Mouse (Mus musculus) lung, postnatal 0 days (tissue): ENCODE measurements around the gene Prss41. TPM values are rescaled to one million over a fixed set of nuclear protein-coding genes. Genes with fewer than 3 reads are reported as not detected.

Experiments
- ATAC-seq: fragments of 200-750 bp; cut with Nextera tagmentation; 2 replicates; pipeline ENCODE4 v1.8.0; 2017; ENCODE audit warnings: moderate library complexity
- DNase-seq: peaks from one replicate; pipeline ENCODE4 v3.0.0-alpha.2; 2016; ENCODE audit warnings: low spot score
- H3K27ac ChIP-seq: fragments of 300-500 bp; sonication (generic); 2 replicates; pipeline ENCODE4 v1.5.1; 2014; ENCODE audit warnings: antibody characterized with exemption, mild to moderate bottlenecking, low read length, mixed read lengths
- H3K27me3 ChIP-seq: fragments of 300-500 bp; sonication (generic); replicated peaks from 2 replicates; pipeline ENCODE4 v1.6.1; 2014; ENCODE audit warnings: low read length, mixed read lengths; ENCODE audit not compliant: insufficient read depth
- H3K36me3 ChIP-seq: fragments of 300-500 bp; sonication (generic); 2 replicates; pipeline ENCODE4 v1.6.1; 2014; ENCODE audit warnings: low read length, mixed read lengths; ENCODE audit not compliant: insufficient read depth
- H3K4me1 ChIP-seq: fragments of 300-500 bp; sonication (generic); 2 replicates; pipeline ENCODE4 v1.6.1; 2014; ENCODE audit warnings: antibody characterized with exemption, low read depth, low read length, mixed read lengths; ENCODE audit not compliant: insufficient read depth
- H3K4me2 ChIP-seq: fragments of 300-500 bp; sonication (generic); replicated peaks from 2 replicates; pipeline ENCODE4 v1.6.1; 2014; ENCODE audit warnings: low read depth, mild to moderate bottlenecking, low read length, moderate library complexity, mixed read lengths
- H3K4me3 ChIP-seq: fragments of 300-500 bp; sonication (generic); 2 replicates; pipeline ENCODE4 v1.5.1; 2014; ENCODE audit warnings: low read depth, low read length
- H3K9ac ChIP-seq: fragments of 300-500 bp; sonication (generic); replicated peaks from 2 replicates; pipeline ENCODE4 v1.6.1; 2014; ENCODE audit warnings: low read depth, mild to moderate bottlenecking
- H3K9me3 ChIP-seq: fragments of 300-500 bp; sonication (generic); 2 replicates; pipeline ENCODE4 v1.6.1; 2016; ENCODE audit warnings: low read length, mixed read lengths
- CTCF ChIP-seq: IDR thresholded peaks from 2 replicates; pipeline ENCODE4 v1.5.1; 2016; ENCODE audit warnings: antibody characterized with exemption, mild to moderate bottlenecking
- EP300 ChIP-seq: IDR thresholded peaks from 2 replicates; pipeline ENCODE4 v1.6.1; 2016; ENCODE audit warnings: antibody characterized with exemption, mild to moderate bottlenecking, control low read depth
- WGBS: fragments of 180-500 bp; shearing (Covaris S2); extraction: QIAGEN DNeasy Blood & Tissue Kit; methylation state at CpG from one replicate; pipeline ENCODE4 v1.1.7; 2014; 5-methylcytosine and 5-hydroxymethylcytosine counted together
- microRNA-seq: library from miRNA; unstranded; fragments of <30 nt; microRNA quantifications from one replicate; pipeline ENCODE4, GENCODE M21; 2016
- polyA plus RNA-seq: library from polyadenylated mRNA; unstranded; fragments of >200 nt; fragmentation: Nextera tagmentation; extraction: Ambion mirVana; gene quantifications from 2 replicates; pipeline ENCODE4 v1.2.1, GENCODE M21; 2015

Prss41 gene
- polyA plus RNA-seq, 1 experiment from 2014 or later, result 0.63 TPM

DNA sequence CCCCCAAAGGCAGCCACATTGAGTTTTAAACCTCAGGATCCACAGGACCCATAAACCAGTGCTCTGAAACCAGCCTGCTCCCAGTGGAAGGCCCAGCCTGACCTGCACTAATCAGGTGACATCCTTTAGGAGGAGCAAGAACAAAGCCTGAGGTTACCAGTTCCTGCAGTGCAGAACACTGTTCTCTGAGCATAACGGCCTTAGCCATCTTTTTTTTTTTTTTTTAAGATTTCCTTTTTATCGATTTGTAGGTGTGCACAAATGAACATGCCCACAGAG is 53.0 kb downstream of the Prss41 start:
- Histone ChIP-seq H3K9ac (no peak overlapping the region), H3K36me3 (no peaks in the 10 kb centered on the region), H3K4me1 (peaks cover 9% of the 10 kb centered on the region; the same call in 1 of the 2 replicates), H3K4me2 (peak overlapping the region; percentile 75), H3K9me3 (no peaks in the 10 kb centered on the region), H3K4me3 (no peak overlapping the region), H3K27me3 (no peaks in the 10 kb centered on the region), H3K27ac (peak overlapping the region; percentile 91)
- no peak for TF ChIP-seq EP300
- no peak for TF ChIP-seq CTCF
- DNase-seq (no peak), ATAC-seq (0 out of 2 replicates have a peak, but pooled peaks have one; percentile 2)
- WGBS, result 55% methylated on average over 2 of the region's 2 CpGs

DNA sequence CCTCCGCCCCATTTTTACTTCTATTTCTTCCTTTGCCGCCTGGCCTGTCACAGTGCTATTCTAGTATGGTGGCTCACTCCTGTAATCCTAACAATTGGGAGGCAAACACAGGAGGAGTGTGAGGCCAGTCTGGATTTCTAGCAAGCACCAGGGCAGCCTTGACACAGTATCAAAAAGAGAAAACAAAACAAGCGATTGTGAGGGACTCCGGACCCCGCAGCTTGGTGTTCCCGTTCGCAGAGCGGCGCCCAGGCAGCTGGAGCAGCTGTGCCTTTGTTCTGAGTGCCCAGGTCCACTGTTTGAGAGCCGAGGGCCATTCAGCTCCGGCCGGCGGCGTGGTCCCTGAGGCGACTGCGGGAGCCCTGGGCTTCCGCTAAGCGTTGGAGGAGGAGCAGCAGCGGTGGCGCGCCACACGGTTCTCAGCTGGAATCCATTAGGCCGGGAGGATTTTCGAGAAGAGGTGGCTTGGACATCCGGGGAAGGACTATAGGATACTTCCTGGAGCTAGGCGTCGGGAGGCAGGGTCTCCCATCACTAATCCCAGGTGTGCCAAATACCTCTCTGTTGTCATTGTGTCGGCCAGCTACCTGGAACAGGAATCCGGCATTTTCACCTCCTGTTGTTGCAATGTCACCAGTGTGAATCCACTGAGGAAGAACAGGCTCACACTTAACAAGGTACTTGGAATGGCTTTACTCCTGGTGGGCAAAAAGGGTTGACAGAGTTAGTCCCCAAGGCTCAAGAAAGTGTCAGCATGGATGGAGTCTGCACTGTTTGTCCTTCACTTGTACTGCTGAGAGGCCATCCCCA is 53.5 kb downstream of the Prss41 start, which contains the start of gene Srrm2:
TSS of gene Srrm2 (plus strand) at position 264 of the 810 bp plus-strand sequence.
- peak within 1 kb of the TSS; percentile 57 for H3K9ac ChIP-seq
- TF ChIP-seq EP300, result no peak
- no peak for TF ChIP-seq CTCF
- peak within 1 kb of the TSS; percentile 75 for H3K4me2 ChIP-seq
- 2% methylated on average over 29 of the region's 29 CpGs for WGBS
- H3K27me3 ChIP-seq, result no peaks in the 10 kb centered on the region
- peak within 1 kb of the TSS; percentile 91 for H3K27ac ChIP-seq
- H3K36me3 ChIP-seq, result no peaks in the 10 kb centered on the region
- peaks cover 9% of the 10 kb centered on the region; the same call in 1 of the 2 replicates for H3K4me1 ChIP-seq
- DNase-seq (peak; percentile 73), ATAC-seq (peak; percentile 75)
- H3K9me3 ChIP-seq, result no peaks in the 10 kb centered on the region
- peak within 1 kb of the TSS; percentile 41 for H3K4me3 ChIP-seq

- no peaks in the 10 kb centered on the region for H3K36me3 ChIP-seq
- TF ChIP-seq CTCF, result no peak
- TF ChIP-seq EP300, result no peak
- DNase-seq, result no peak
- no peaks in the 10 kb centered on the region for H3K27me3 ChIP-seq
- H3K4me2 ChIP-seq, result peak overlapping the region; percentile 75
- ATAC-seq, result no peak
- 17% methylated on average over 8 of the region's 8 CpGs for WGBS
- H3K4me3 ChIP-seq, result peak overlapping the region; percentile 41
- H3K4me1 ChIP-seq, result peaks cover 9% of the 10 kb centered on the region; the same call in 1 of the 2 replicates
- H3K9ac ChIP-seq, result peak overlapping the region; percentile 57
- no peaks in the 10 kb centered on the region for H3K9me3 ChIP-seq
- H3K27ac ChIP-seq, result peak overlapping the region; percentile 91
Observed at GRCm38 (mm10) chr17:23789749-23790268, 54.2 kb downstream of the Prss41 start.

GRCm38 (mm10) chr17:23788973-23789372 is 55.0 kb downstream of the Prss41 start:
- no peaks in the 10 kb centered on the region for H3K36me3 ChIP-seq
- DNase-seq (no peak), ATAC-seq (no peak)
- H3K27ac ChIP-seq, result no peak overlapping the region
- H3K4me2 ChIP-seq, result no peak overlapping the region
- H3K4me3 ChIP-seq, result no peak overlapping the region
- WGBS, result 87% methylated on average over 4 of the region's 4 CpGs
- no peaks in the 10 kb centered on the region for H3K27me3 ChIP-seq
- TF ChIP-seq EP300, result no peak
- no peak for TF ChIP-seq CTCF
- no peak overlapping the region for H3K9ac ChIP-seq
- no peaks in the 10 kb centered on the region for H3K9me3 ChIP-seq
- peaks cover 9% of the 10 kb centered on the region; the same call in 1 of the 2 replicates for H3K4me1 ChIP-seq

Small RNAs within 50 kb of the gene (microRNA-seq; reads per million reads assigned to microRNA genes)
- not detected for gene Mir5125

Other genes with a start within 250 kb of the Prss41 start
- 5.0 and 5.5 TPM in 2 replicates for gene Zfp13, start 244.7 kb downstream of the Prss41 start, polyA plus RNA-seq
- not detected in 2 replicates for gene Zscan10, start 243.3 kb downstream of the Prss41 start, polyA plus RNA-seq
- 0.29 and 0.36 TPM in 2 replicates for gene Mmp25, start 198.9 kb downstream of the Prss41 start, polyA plus RNA-seq
- 7.1 and 8.7 TPM in 2 replicates for gene Bicdl2, start 183.7 kb downstream of the Prss41 start, polyA plus RNA-seq
- 104 and 107 TPM in 2 replicates for gene Hcfc1r1, start 170.6 kb downstream of the Prss41 start, polyA plus RNA-seq
- 18.1 and 18.6 TPM in 2 replicates for gene Thoc6, start 170.3 kb downstream of the Prss41 start, polyA plus RNA-seq
- gene Tnfrsf12a, start 166.7 kb downstream of the Prss41 start, polyA plus RNA-seq, result 50.4 and 53.8 TPM in 2 replicates
- 5.9 and 6.3 TPM in 2 replicates for gene Cldn6, start 164.9 kb downstream of the Prss41 start, polyA plus RNA-seq
- gene Cldn9, start 160.1 kb downstream of the Prss41 start, polyA plus RNA-seq, result 0.44 and 0.76 TPM in 2 replicates
- gene 1520401A03Rik, start 121.4 kb downstream of the Prss41 start, polyA plus RNA-seq, result 0.20 TPM in 1 of 2 replicates, not detected in the other
- gene Pkmyt1, start 117.8 kb downstream of the Prss41 start, polyA plus RNA-seq, result 10.4 and 11.5 TPM in 2 replicates
- 45.2 and 47.7 TPM in 2 replicates for gene Paqr4, start 103.3 kb downstream of the Prss41 start, polyA plus RNA-seq
- gene Kremen2, start 98.3 kb downstream of the Prss41 start, polyA plus RNA-seq, result 0.41 and 0.52 TPM in 2 replicates
- gene Flywch1, start 72.6 kb downstream of the Prss41 start, polyA plus RNA-seq, result 43.1 and 43.5 TPM in 2 replicates
- gene Flywch2, start 58.1 kb downstream of the Prss41 start, polyA plus RNA-seq, result 14.7 and 18.6 TPM in 2 replicates
- 284 and 354 TPM in 2 replicates for gene Srrm2, start 53.6 kb downstream of the Prss41 start, polyA plus RNA-seq
- gene Elob, start 15.0 kb downstream of the Prss41 start, polyA plus RNA-seq, result 803 and 893 TPM in 2 replicates
- gene Prss33, start 8.1 kb downstream of the Prss41 start, polyA plus RNA-seq, result not detected in 2 replicates
- gene Prss32, start 317 bp downstream of the Prss41 start, polyA plus RNA-seq, result not detected in 2 replicates
- gene Prss21, start 23.9 kb upstream of the Prss41 start, polyA plus RNA-seq, result not detected in 2 replicates
- gene Dcpp1, start 36.7 kb upstream of the Prss41 start, polyA plus RNA-seq, result 0.25 TPM in 1 of 2 replicates, not detected in the other
- gene Dcpp2, start 36.7 kb upstream of the Prss41 start, polyA plus RNA-seq, result not detected in 2 replicates
- 0.35 and 0.64 TPM in 2 replicates for gene Dcpp3, start 73.3 kb upstream of the Prss41 start, polyA plus RNA-seq
- not detected in 2 replicates for gene Sbp, start 97.5 kb upstream of the Prss41 start, polyA plus RNA-seq
- not detected in 2 replicates for gene Sbpl, start 111.1 kb upstream of the Prss41 start, polyA plus RNA-seq
- gene Prss30, start 136.4 kb upstream of the Prss41 start, polyA plus RNA-seq, result 0.18 and 0.47 TPM in 2 replicates
- 0.57 and 0.77 TPM in 2 replicates for gene Prss22, start 153.9 kb upstream of the Prss41 start, polyA plus RNA-seq
- gene Prss27, start 194.0 kb upstream of the Prss41 start, polyA plus RNA-seq, result 0.18 TPM in 2 replicates
- gene Kctd5, start 229.3 kb upstream of the Prss41 start, polyA plus RNA-seq, result 34.3 and 36.9 TPM in 2 replicates